Mouse (Mus musculus) liver, adult 2 months (tissue): ENCODE data around the gene Arl13a.

ENCODE experiments used
- CTCF ChIP-seq: fragments of 200-500 bp; IDR thresholded peaks from 2 replicates; pipeline ENCODE4 v1.5.1; 2011; ENCODE audit warnings: low read depth, low read length, control low read depth
- POLR2A ChIP-seq: fragments of 200-500 bp; IDR thresholded peaks from 2 replicates; pipeline ENCODE4 v1.6.1; 2011; ENCODE audit warnings: low read length, control low read depth; ENCODE audit not compliant: insufficient read depth; ENCODE audit errors: extremely low read depth

- TF ChIP-seq CTCF (no peak), POLR2A (no peak)
These were observed 21.2 kb downstream of the Arl13a start for GRCm38 (mm10) chrX:134208491-134208890.
